Mouse (Mus musculus): ENCODE measurements around the gene Wdr74. TPM values are rescaled to one million over a fixed set of nuclear protein-coding genes. Genes with fewer than 3 reads are reported as not detected.
A peak's percentile ranks its signal among the peaks of the same experiment; 100 is the strongest.

The Wdr74 gene
- polyA plus RNA-seq, 1 experiment from 2014 or later = 108 TPM

DNA sequence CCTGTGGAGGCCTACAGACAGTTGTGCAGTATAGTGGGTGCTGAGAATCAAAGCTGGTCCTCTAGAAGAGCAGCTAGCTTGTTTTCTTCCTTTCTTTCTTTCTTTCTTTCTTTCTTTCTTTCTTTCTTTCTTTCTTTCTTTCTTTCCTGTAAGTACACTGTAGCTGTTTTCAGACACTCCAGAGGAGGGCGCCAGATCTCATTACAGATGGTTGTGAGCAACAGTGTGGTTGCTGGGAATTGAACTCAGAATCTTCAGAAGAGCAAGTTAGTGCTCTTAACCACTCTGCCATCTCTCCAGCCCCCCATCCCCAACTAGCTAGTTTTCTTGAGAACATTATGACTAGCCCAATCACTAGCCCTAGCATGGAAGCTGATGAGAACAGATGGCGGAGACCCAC, 25.1 kb downstream of the Wdr74 start:
- peaks cover 7% of the 10 kb centered on the region; the same call in 1 of the 2 replicates for H3K9me3 ChIP-seq (ENCODE audit: low read length)
- ATAC-seq (ENCODE audit: low FRiP score, low TSS enrichment) = no peak
- H3K9ac ChIP-seq (replicated peaks; ENCODE audit: low read length) = no peak overlapping the region
- 96% methylated on average over 2 of the region's 2 CpGs for WGBS
- H3K27ac ChIP-seq (ENCODE audit: low read length) = no peak overlapping the region
- H3K36me3 ChIP-seq (ENCODE audit: insufficient read depth, low read length) = peaks cover 37% of the 10 kb centered on the region
- H3K4me2 ChIP-seq (replicated peaks; ENCODE audit: low read depth, low read length) = no peak overlapping the region
- peaks cover 16% of the 10 kb centered on the region for H3K4me1 ChIP-seq (ENCODE audit: insufficient read depth, low read length)
- no peaks in the 10 kb centered on the region for H3K27me3 ChIP-seq (ENCODE audit: insufficient read depth, low read length)
- no peak overlapping the region for H3K4me3 ChIP-seq (ENCODE audit: low read length)

DNA sequence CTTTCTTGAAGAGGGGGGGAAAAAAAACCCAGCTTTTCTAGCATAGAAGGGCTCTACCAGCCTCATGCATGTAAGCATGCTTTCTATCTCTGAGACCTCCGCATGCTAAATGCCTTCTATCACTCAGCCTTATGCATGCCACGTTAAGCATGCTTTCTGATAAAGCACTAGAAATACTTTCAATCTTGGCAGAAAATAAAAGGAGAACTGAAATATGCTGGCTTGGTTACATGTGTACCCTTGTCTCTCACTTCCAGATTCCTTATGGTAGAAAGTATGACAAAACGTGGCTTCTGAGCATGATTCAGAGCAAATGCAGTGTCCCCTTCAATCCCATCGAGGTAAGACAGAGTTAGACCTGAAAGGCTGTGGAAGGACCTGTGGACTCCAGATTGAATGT, 27.6 kb downstream of the Wdr74 start:
- 92% methylated on average over 4 of the region's 4 CpGs for WGBS
- peaks cover 62% of the 10 kb centered on the region for H3K36me3 ChIP-seq (ENCODE audit: insufficient read depth, low read length)
- no peak for ATAC-seq (ENCODE audit: low FRiP score, low TSS enrichment)
- H3K27me3 ChIP-seq (ENCODE audit: insufficient read depth, low read length) = no peaks in the 10 kb centered on the region
- no peak overlapping the region for H3K27ac ChIP-seq (ENCODE audit: low read length)
- peaks cover 8% of the 10 kb centered on the region; the same call in 1 of the 2 replicates for H3K9me3 ChIP-seq (ENCODE audit: low read length)
- H3K4me1 ChIP-seq (ENCODE audit: insufficient read depth, low read length) = peaks cover 6% of the 10 kb centered on the region; the same call in 1 of the 2 replicates
- H3K4me3 ChIP-seq (ENCODE audit: low read length) = no peak overlapping the region
- no peak overlapping the region for H3K9ac ChIP-seq (replicated peaks; ENCODE audit: low read length)
- no peak overlapping the region for H3K4me2 ChIP-seq (replicated peaks; ENCODE audit: low read depth, low read length)

DNA sequence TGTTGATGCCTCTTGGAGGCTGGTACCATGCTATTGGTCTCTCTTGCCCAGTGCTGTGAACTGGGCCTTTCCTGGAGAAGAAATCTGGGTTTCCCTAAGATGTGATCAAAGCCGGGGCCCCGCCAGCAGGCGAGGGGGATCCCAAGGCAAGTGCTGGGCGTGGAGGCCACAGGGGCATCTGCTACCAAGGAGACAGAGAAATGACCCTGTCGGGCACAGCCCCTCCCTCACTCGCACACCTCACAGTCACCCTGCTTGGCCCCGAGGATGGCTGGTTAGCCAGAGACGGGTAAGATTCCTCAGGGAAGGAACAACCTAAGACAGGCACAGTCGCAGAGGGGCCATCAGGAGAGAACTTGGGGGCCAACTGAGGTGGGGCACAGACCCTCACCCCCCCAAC, 29.9 kb downstream of the Wdr74 start:
- Histone ChIP-seq H3K27ac (ENCODE audit: low read length) (no peak overlapping the region), H3K4me3 (ENCODE audit: low read length) (no peak overlapping the region), H3K9me3 (ENCODE audit: low read length) (peaks cover 8% of the 10 kb centered on the region; the same call in 1 of the 2 replicates), H3K4me2 (replicated peaks; ENCODE audit: low read depth, low read length) (no peak overlapping the region), H3K36me3 (ENCODE audit: insufficient read depth, low read length) (peaks cover 76% of the 10 kb centered on the region), H3K9ac (replicated peaks; ENCODE audit: low read length) (no peak overlapping the region), H3K27me3 (ENCODE audit: insufficient read depth, low read length) (no peaks in the 10 kb centered on the region), H3K4me1 (ENCODE audit: insufficient read depth, low read length) (peaks cover 5% of the 10 kb centered on the region)
- 98% methylated on average over 9 of the region's 9 CpGs for WGBS
- no peak for ATAC-seq (ENCODE audit: low FRiP score, low TSS enrichment)

DNA sequence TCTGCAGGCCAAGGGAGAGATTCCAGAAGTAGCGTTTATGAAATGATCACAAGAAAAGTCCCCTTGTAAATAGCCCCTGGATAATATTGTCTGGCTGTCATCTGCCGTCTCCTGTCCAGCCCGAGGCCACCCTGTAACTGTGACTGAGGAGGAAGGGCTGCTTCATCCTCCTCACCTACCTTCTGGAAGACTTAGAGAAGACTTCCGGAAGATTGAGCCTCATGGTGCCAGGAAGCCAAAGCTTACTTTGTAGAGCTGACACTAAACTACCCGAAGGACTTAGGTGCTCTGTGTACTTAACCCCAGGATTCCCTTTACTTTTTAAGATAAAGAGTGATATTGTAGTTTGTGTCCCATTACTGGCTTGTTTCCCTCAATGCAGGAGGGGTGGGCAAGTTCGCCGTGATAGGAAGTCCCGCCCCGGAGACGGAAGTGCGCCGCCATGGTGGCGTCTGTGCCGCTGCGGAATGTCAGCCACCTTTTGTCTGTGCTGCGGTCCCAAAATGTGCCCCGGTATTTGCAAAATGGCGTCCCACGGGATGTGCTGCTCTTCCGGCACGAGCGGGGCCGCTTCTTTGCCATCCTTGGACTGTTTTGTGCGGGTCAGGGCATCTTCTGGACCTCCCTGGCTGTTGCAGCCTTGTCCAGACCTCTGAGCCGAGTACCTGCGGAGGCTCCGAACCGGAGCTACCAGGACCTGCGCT, 35.1 kb downstream of the Wdr74 start, which contains the start of gene Tmem223:
Tmem223 (plus strand) TSS at position 430 of the 704 bp plus-strand sequence.
- H3K4me3 ChIP-seq (ENCODE audit: low read length) = peak within 1 kb of the TSS; percentile 91
- peak within 1 kb of the TSS; percentile 69 for H3K4me2 ChIP-seq (replicated peaks; ENCODE audit: low read depth, low read length)
- WGBS = 20% methylated on average over 29 of the region's 29 CpGs
- peaks cover 48% of the 10 kb centered on the region for H3K36me3 ChIP-seq (ENCODE audit: insufficient read depth, low read length)
- H3K27ac ChIP-seq (ENCODE audit: low read length) = peak within 1 kb of the TSS; percentile 94
- H3K4me1 ChIP-seq (ENCODE audit: insufficient read depth, low read length) = peaks cover 26% of the 10 kb centered on the region
- peak; percentile 32; the same call in 1 of the 2 replicates for ATAC-seq (ENCODE audit: low FRiP score, low TSS enrichment)
- no peaks in the 10 kb centered on the region for H3K27me3 ChIP-seq (ENCODE audit: insufficient read depth, low read length)
- peaks cover under 1% of the 10 kb centered on the region; the same call in 1 of the 2 replicates for H3K9me3 ChIP-seq (ENCODE audit: low read length)
- H3K9ac ChIP-seq (replicated peaks; ENCODE audit: low read length) = peak within 1 kb of the TSS; percentile 90

DNA sequence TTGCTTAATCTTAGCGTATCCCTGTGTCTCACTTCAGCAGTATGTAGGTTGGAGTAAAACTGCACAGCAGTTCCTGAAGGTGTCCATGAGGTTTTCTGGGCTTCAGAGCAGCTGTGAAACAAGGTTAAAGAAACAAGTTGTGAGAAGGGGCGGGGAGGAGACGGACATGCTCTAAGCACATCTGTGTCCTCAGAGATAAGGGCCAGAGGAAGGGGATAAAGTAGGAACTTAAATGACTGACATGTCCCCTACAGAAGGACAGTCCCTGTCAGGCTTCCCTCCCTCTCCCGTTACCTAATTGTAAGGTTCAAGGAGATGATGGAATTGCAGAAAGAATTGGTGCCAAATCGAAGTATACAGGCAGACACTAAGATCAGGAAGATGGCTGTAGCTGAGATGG, 37.4 kb downstream of the Wdr74 start:
- Histone ChIP-seq H3K27me3 (ENCODE audit: insufficient read depth, low read length) (no peaks in the 10 kb centered on the region), H3K4me1 (ENCODE audit: insufficient read depth, low read length) (peaks cover 31% of the 10 kb centered on the region), H3K9ac (replicated peaks; ENCODE audit: low read length) (peak overlapping the region; percentile 98), H3K36me3 (ENCODE audit: insufficient read depth, low read length) (peaks cover 25% of the 10 kb centered on the region), H3K27ac (ENCODE audit: low read length) (peak overlapping the region; percentile 35; the same call in 1 of the 2 replicates), H3K4me2 (replicated peaks; ENCODE audit: low read depth, low read length) (peak overlapping the region; percentile 96), H3K4me3 (ENCODE audit: low read length) (peak overlapping the region; percentile 86), H3K9me3 (ENCODE audit: low read length) (no peaks in the 10 kb centered on the region)
- WGBS = 79% methylated on average over 5 of the region's 5 CpGs
- ATAC-seq (ENCODE audit: low FRiP score, low TSS enrichment) = no peak

DNA sequence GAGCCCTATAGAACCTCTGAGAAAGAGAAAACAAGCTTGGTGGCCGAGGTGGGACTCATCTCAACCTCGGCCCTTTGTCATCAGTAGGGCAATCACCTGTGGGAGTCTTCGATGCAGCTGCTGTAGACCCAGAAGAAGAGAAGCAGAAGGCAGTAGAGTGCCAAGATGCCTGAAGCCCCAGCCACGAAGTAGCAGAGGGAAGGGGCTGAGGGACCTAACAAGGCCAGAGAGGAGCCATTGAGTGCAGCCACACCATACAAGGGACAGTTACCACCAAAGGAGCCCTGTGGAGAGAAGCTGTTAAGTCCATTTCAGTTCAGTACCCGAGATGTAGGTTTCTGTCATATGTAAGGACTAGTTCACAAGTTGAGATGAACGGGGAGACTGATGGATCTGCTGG, 37.8 kb downstream of the Wdr74 start:
- H3K9me3 ChIP-seq (ENCODE audit: low read length) = no peaks in the 10 kb centered on the region
- peaks cover 31% of the 10 kb centered on the region for H3K4me1 ChIP-seq (ENCODE audit: insufficient read depth, low read length)
- H3K27ac ChIP-seq (ENCODE audit: low read length) = peak overlapping the region; percentile 35; the same call in 1 of the 2 replicates
- peak overlapping the region; percentile 86 for H3K4me3 ChIP-seq (ENCODE audit: low read length)
- WGBS = 51% methylated on average over 6 of the region's 6 CpGs
- no peaks in the 10 kb centered on the region for H3K27me3 ChIP-seq (ENCODE audit: insufficient read depth, low read length)
- no peak for ATAC-seq (ENCODE audit: low FRiP score, low TSS enrichment)
- peaks cover 22% of the 10 kb centered on the region for H3K36me3 ChIP-seq (ENCODE audit: insufficient read depth, low read length)
- peak overlapping the region; percentile 98 for H3K9ac ChIP-seq (replicated peaks; ENCODE audit: low read length)
- H3K4me2 ChIP-seq (replicated peaks; ENCODE audit: low read depth, low read length) = peak overlapping the region; percentile 96

DNA sequence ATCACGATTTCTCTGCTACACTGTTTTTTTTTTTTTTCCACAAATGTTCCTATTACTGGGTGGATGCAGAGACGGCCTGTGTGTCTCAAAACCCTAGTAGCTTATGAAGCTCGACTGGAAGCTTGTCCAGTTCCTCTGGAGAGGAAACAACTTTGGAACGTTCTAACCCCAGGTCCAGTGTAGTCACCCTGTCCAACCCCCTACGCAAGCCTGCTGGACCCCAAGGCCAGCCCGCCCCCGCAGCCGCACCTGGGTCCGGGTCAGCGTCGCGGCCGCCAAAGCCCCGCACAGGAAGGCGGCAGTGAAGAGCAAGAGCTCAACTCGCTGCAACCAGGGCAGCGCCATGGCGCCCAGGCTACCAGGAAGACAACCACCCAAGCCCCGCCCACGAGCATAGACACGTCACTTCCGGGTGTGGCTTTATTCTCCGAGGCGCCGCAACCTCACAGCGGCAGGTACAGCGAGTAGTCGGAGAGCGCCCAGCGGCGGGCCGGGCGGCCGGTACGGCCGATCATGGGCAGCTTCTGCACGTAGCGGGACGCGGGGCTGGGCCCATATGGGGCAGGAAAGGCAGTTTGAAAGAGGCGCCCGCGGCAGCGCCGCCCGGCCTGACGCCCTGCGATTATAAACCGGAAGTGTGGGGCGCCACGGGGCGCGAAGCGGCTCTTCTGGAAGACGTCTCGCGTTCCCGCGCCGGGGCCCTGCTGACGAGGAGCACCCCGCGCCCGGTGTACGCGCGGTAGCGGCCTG, 38.6 kb downstream of the Wdr74 start, which contains the start of gene Tmem179b:
Tmem179b (minus strand) TSS at position 382 of the 750 bp plus-strand sequence.
- H3K9me3 ChIP-seq (ENCODE audit: low read length) = no peaks in the 10 kb centered on the region
- H3K9ac ChIP-seq (replicated peaks; ENCODE audit: low read length) = peak within 1 kb of the TSS; percentile 98
- peak within 1 kb of the TSS; percentile 97 for H3K27ac ChIP-seq (ENCODE audit: low read length)
- peaks cover 31% of the 10 kb centered on the region for H3K4me1 ChIP-seq (ENCODE audit: insufficient read depth, low read length)
- WGBS = under 1% methylated on average over 68 of the region's 68 CpGs
- peak within 1 kb of the TSS; percentile 86 for H3K4me3 ChIP-seq (ENCODE audit: low read length)
- H3K4me2 ChIP-seq (replicated peaks; ENCODE audit: low read depth, low read length) = peak within 1 kb of the TSS; percentile 96
- ATAC-seq (ENCODE audit: low FRiP score, low TSS enrichment) = peak; percentile 91
- no peaks in the 10 kb centered on the region for H3K27me3 ChIP-seq (ENCODE audit: insufficient read depth, low read length)
- peaks cover 22% of the 10 kb centered on the region for H3K36me3 ChIP-seq (ENCODE audit: insufficient read depth, low read length)

DNA sequence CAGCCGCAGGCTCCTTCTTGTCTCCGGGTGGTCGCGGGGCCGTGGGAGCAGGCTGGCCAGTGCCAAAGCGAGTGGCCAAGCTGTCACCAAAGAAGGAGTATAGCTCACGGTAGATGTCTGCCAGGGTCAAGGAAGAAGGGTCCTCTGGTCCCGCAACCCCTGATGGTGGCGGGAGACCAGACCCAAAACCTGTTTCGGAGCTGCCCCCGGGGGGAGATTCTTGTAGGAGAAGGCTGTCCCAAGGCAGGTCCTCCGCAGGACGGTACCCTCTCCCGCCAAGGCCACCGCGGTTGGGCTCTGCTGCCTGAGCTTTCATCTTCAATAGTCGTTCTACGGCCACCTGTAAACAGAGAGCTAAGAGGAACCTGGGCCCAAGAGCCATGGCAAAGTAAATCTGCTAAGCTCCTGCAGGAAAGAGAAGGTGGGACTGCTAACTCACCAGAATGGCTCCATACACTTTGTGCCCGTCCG, 39.4 kb downstream of the Wdr74 start:
- Histone ChIP-seq H3K4me2 (replicated peaks; ENCODE audit: low read depth, low read length) (peak overlapping the region; percentile 96), H3K4me3 (ENCODE audit: low read length) (peak overlapping the region; percentile 86), H3K4me1 (ENCODE audit: insufficient read depth, low read length) (peaks cover 31% of the 10 kb centered on the region), H3K27me3 (ENCODE audit: insufficient read depth, low read length) (no peaks in the 10 kb centered on the region), H3K9ac (replicated peaks; ENCODE audit: low read length) (peak overlapping the region; percentile 98), H3K9me3 (ENCODE audit: low read length) (no peaks in the 10 kb centered on the region), H3K27ac (ENCODE audit: low read length) (peak overlapping the region; percentile 97), H3K36me3 (ENCODE audit: insufficient read depth, low read length) (peaks cover 23% of the 10 kb centered on the region)
- 2% methylated on average over 20 of the region's 20 CpGs for WGBS
- no peak; the same call in 1 of the 2 replicates for ATAC-seq (ENCODE audit: low FRiP score, low TSS enrichment)

DNA sequence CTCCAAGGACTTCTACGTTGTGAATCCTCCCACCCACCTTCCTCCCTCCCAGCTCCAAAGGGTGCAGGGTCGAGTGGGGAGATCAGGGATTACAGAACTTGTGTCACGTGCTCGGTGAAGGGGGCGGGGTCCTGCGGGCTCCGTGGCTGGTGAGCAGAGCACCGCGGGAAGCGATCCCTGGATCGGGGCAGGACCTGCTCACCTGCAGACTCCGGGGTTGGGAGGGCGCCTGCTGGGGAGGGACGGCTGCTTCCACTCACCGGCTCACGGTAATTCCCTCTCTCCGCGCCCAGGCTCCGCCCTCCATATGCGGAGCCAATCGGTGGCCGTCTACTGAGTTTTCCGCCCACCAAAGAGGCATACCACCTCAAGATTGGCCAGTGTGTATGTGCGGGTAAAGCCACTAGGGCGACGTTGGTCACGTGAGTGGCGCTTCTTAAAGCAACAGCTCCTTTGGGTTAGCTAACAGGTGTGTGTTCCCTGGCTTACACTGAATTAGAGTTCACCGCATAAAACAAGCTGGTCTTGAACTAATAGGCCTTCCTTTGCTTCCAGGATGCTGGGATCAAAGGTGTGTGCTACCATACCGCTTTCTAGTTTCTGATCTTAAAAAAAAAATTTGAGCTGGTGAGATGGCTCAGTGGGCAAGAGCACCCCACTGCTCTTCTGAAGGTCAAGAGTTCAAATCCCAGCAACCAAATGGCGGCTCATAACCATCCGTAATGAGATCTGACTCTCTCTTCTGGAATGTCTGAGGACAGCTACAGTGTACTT, 50.6 kb downstream of the Wdr74 start, which contains the start of gene Taf6l:
Taf6l (minus strand) TSS at position 410 of the 774 bp plus-strand sequence.
- Histone ChIP-seq H3K4me1 (ENCODE audit: insufficient read depth, low read length) (peaks cover 7% of the 10 kb centered on the region), H3K27me3 (ENCODE audit: insufficient read depth, low read length) (no peaks in the 10 kb centered on the region), H3K4me3 (ENCODE audit: low read length) (peak within 1 kb of the TSS; percentile 73), H3K9ac (replicated peaks; ENCODE audit: low read length) (peak within 1 kb of the TSS; percentile 68), H3K36me3 (ENCODE audit: insufficient read depth, low read length) (peaks cover 28% of the 10 kb centered on the region), H3K4me2 (replicated peaks; ENCODE audit: low read depth, low read length) (peak within 1 kb of the TSS; percentile 57), H3K9me3 (ENCODE audit: low read length) (no peaks in the 10 kb centered on the region), H3K27ac (ENCODE audit: low read length) (peak within 1 kb of the TSS; percentile 86)
- under 1% methylated on average over 32 of the region's 32 CpGs for WGBS
- peak; percentile 99 for ATAC-seq (ENCODE audit: low FRiP score, low TSS enrichment)
